Mouse (Mus musculus): ENCODE results near the gene Pou2f1.

DNA sequence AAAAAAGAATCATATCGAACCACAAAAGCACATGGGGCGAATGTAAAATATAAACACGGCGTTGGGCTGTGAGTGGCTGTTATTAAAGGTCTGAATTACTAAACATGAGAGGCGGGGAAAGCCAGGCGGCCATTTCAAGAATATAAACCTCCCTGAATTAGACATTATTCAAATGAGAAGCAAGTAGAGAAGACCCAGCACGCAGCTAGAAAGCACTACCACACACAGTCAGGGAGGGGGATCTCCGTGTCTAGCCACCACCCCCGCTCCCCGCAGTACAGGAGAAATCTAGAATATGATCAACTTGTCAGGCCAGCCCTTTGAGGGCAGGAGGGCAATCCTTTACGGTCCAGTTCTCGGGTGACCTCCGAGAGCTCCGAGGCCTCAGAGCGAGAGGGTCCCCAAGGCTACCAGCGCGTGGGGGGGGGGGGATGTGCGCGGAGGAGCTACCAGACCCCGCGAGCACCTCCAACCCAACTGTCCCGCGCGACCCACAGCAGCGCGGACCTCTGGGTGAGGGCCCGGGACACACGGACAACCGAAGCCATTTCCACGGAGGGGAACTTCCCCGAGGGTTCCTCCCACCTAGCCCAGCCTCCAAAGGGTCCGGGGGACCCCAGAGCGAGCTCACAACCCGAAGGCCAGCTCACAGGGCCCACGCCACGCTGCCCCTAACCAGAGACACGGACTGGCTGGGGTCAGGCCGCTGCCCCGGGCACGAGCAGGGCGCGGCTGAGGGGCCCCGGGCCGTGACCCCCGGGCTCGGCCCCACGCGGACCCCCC lies 1.2 kb downstream of the Pou2f1 start:
- TF ChIP-seq CTCF (IDR thresholded peaks at IDR 0.05; ENCODE audit: low read depth, low read length) (no peak), POLR2A (IDR thresholded peaks at IDR 0.05; ENCODE audit: insufficient read depth, low read length) (no peak), EP300 (IDR thresholded peaks at IDR 0.05; ENCODE audit: insufficient read depth, low read depth, low read length) (no peak)
